Mouse (Mus musculus) liver, embryonic 14.5 days (tissue): ENCODE data around the gene Wdr26.

ENCODE experiments used
- CTCF ChIP-seq: IDR thresholded peaks from 2 replicates; pipeline ENCODE4 v1.5.1; 2016; ENCODE audit warnings: antibody characterized with exemption, low read depth, control low read depth
- EP300 ChIP-seq: IDR thresholded peaks from 2 replicates; pipeline ENCODE4 v1.6.1; 2016; ENCODE audit warnings: antibody characterized with exemption, low read depth

DNA sequence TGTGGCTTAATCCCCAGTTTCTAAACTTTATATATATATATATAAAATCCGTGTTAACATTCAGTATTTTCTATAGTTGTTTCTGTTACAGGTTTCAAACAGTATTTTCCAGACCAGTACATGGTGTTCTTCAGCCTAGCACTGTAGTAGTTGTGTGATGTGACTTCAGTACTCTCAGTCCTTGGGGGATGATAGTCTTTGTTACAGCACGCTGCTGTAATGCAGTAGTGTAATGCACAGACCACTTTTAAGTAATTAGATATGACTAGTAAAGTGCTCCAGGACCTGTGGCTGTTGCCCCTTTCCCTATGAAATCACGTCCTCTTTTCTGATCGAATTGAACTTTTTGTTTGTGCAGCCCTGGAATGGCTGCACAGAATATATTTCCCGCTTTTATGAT is 60.3 kb downstream of the Wdr26 start:
- TF ChIP-seq CTCF (no peak), EP300 (no peak)
